Mouse (Mus musculus): ENCODE results near the gene Slc35f3.

DNA sequence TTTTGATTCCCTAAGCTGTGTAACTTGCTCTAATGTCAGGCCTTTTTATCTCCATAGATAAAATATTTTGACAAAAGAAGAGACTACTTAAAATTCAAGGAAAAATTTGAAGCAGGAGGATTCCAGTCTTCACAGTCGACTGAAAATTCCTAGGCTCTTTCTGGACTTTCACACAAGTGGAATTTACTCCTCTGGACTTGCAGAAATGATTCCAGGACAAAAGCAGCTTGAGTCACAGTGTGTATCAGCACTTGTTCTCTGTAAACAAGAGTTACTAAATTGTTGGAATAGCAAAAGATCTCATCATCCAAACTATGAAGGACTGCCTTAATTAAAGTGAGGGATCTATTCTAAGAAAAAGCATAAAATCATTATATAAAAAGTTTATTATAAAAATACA lies 126.6 kb downstream of the Slc35f3 start:
- TF ChIP-seq CTCF (conservative IDR thresholded peaks at IDR 0.05; ENCODE audit: insufficient read depth, insufficient read length, low read depth, low read length) = no peak
- TF ChIP-seq POLR2A (IDR thresholded peaks at IDR 0.05; ENCODE audit: low read depth, low read length) = no peak
